Mouse (Mus musculus): ENCODE data around the gene Cecr2.
"Not testable (repeated sequence)": the region's sequence is repeated elsewhere in the genome, so short reads cannot be mapped to it uniquely, and the experiment has no call there.

Gene Cecr2

GRCm38 (mm10) chr6:120799581-120800041 is 133.4 kb downstream of the Cecr2 start:
- in situ Hi-C loops (cut with MboI; ENCODE audit: unreplicated experiment in 2 of 2) = loop anchor here in 1 of 2 experiments (25.0 kb wide), 1 partner anchor 738 kb away; no protein-coding TSS in a partner anchor

- in situ Hi-C loops (cut with MboI; ENCODE audit: unreplicated experiment in 2 of 2) = no loop called here
Observed at GRCm38 (mm10) chr6:120806999-120807737, 141.0 kb downstream of the Cecr2 start.

- in situ Hi-C loops (cut with MboI; ENCODE audit: unreplicated experiment in 2 of 2) = no loop called here
Observed at GRCm38 (mm10) chr6:120807738-120808081, 141.5 kb downstream of the Cecr2 start.

GRCm38 (mm10) chr6:120811999-120812398 is 145.8 kb downstream of the Cecr2 start:
- in situ Hi-C loops (cut with MboI; ENCODE audit: unreplicated experiment in 2 of 2) = not testable (repeated sequence)

GRCm38 (mm10) chr6:120819294-120819693 is 153.1 kb downstream of the Cecr2 start:
- in situ Hi-C loops (cut with MboI; ENCODE audit: unreplicated experiment in 2 of 2) = no loop called here

GRCm38 (mm10) chr6:120820144-120820543 is 154.0 kb downstream of the Cecr2 start:
- in situ Hi-C loops (cut with MboI; ENCODE audit: unreplicated experiment in 2 of 2) = no loop called here
